Mouse (Mus musculus) heart, embryonic 13.5 days (tissue): ENCODE measurements around the gene Ncbp1. TPM values are rescaled to one million over a fixed set of nuclear protein-coding genes. Genes with fewer than 3 reads are reported as not detected.

Experiments used
- ATAC-seq: fragments of 200-750 bp; cut with Nextera tagmentation; 2 replicates; pipeline ENCODE4 v1.8.0; 2017; ENCODE audit warnings: moderate TSS enrichment; ENCODE audit not compliant: insufficient number of reproducible peaks, low FRiP score, low TSS enrichment; ENCODE audit errors: extremely low read depth
- H3K27ac ChIP-seq: fragments of 300-500 bp; sonication (generic); replicated peaks from 2 replicates; pipeline ENCODE4 v1.5.1; 2015; ENCODE audit warnings: moderate library complexity, mild to moderate bottlenecking, inconsistent platforms
- H3K27me3 ChIP-seq: fragments of 300-500 bp; sonication (generic); replicated peaks from 2 replicates; pipeline ENCODE4 v1.6.1; 2015; ENCODE audit warnings: mild to moderate bottlenecking, inconsistent platforms
- H3K36me3 ChIP-seq: fragments of 300-500 bp; sonication (generic); 2 replicates; pipeline ENCODE4 v1.6.1; 2015; ENCODE audit warnings: mild to moderate bottlenecking, inconsistent platforms
- H3K4me1 ChIP-seq: fragments of 300-500 bp; sonication (generic); 2 replicates; pipeline ENCODE4 v1.6.1; 2015; ENCODE audit warnings: inconsistent platforms
- H3K4me2 ChIP-seq: fragments of 300-500 bp; sonication (generic); 2 replicates; pipeline ENCODE4 v1.6.1; 2015; ENCODE audit warnings: inconsistent platforms, mild to moderate bottlenecking, moderate library complexity
- H3K4me3 ChIP-seq: fragments of 300-500 bp; sonication (generic); 2 replicates; pipeline ENCODE4 v1.5.1; 2015; ENCODE audit warnings: moderate library complexity, mild to moderate bottlenecking, inconsistent platforms
- H3K9ac ChIP-seq: fragments of 300-500 bp; sonication (generic); 2 replicates; pipeline ENCODE4 v1.6.1; 2015; ENCODE audit warnings: inconsistent platforms, mild to moderate bottlenecking, moderate library complexity
- H3K9me3 ChIP-seq: fragments of 300-500 bp; sonication (generic); 2 replicates; pipeline ENCODE4 v1.6.1; 2016; ENCODE audit warnings: inconsistent platforms
- WGBS: fragments of 180-500 bp; shearing (Covaris S2); methylation state at CpG from one replicate; pipeline ENCODE4 v1.1.7; 2015; ENCODE audit warnings: mixed read lengths; 5-methylcytosine and 5-hydroxymethylcytosine counted together
- polyA plus RNA-seq: library from polyadenylated mRNA; unstranded; fragments of >200 nt; fragmentation: Nextera tagmentation; extraction: Ambion mirVana; gene quantifications from 2 replicates; pipeline ENCODE4 v1.2.1, GENCODE M21; 2015

Ncbp1 gene
- polyA plus RNA-seq, 1 experiment from 2014 or later: 43.8 TPM

- no peak overlapping the region for H3K9ac ChIP-seq
- H3K4me3 ChIP-seq: no peak overlapping the region
- ATAC-seq: no peak
- no peak overlapping the region for H3K4me2 ChIP-seq
- no peaks in the 10 kb centered on the region for H3K9me3 ChIP-seq
- peak overlapping the region; percentile 36 for H3K27ac ChIP-seq
- 74% methylated on average over 10 of the region's 10 CpGs for WGBS
- H3K27me3 ChIP-seq: no peaks in the 10 kb centered on the region
- peaks cover 96% of the 10 kb centered on the region for H3K36me3 ChIP-seq
- H3K4me1 ChIP-seq: peaks cover 37% of the 10 kb centered on the region
These were observed 36.2 kb upstream of the Ncbp1 start for GRCm38 (mm10) chr4:46102078-46102769.

- Histone ChIP-seq H3K27ac (no peak overlapping the region), H3K4me3 (no peak overlapping the region), H3K9me3 (no peaks in the 10 kb centered on the region), H3K4me1 (peaks cover 9% of the 10 kb centered on the region), H3K4me2 (no peak overlapping the region), H3K9ac (no peak overlapping the region; the same call in 1 of the 2 replicates), H3K36me3 (peaks cover 98% of the 10 kb centered on the region), H3K27me3 (no peaks in the 10 kb centered on the region)
- whole genome bisulfite sequencing: 72% methylated on average over 8 of the region's 8 CpGs
- ATAC-seq: no peak
These were observed 28.3 kb upstream of the Ncbp1 start for GRCm38 (mm10) chr4:46110084-46110483.

GRCm38 (mm10) chr4:46111361-46111760, 27.1 kb upstream of the Ncbp1 start:
- H3K36me3 ChIP-seq: peaks cover 98% of the 10 kb centered on the region
- ATAC-seq: no peak
- 55% methylated on average over 3 of the region's 3 CpGs for WGBS
- H3K4me1 ChIP-seq: peaks cover 9% of the 10 kb centered on the region
- no peak overlapping the region for H3K9ac ChIP-seq
- no peaks in the 10 kb centered on the region for H3K9me3 ChIP-seq
- H3K27me3 ChIP-seq: no peaks in the 10 kb centered on the region
- H3K4me2 ChIP-seq: no peak overlapping the region
- no peak overlapping the region for H3K4me3 ChIP-seq
- no peak overlapping the region for H3K27ac ChIP-seq

GRCm38 (mm10) chr4:46115308-46115707, 23.1 kb upstream of the Ncbp1 start:
- ATAC-seq: no peak
- H3K4me1 ChIP-seq: peaks cover 5% of the 10 kb centered on the region; the same call in 1 of the 2 replicates
- no peak overlapping the region for H3K4me3 ChIP-seq
- no peaks in the 10 kb centered on the region for H3K27me3 ChIP-seq
- H3K9ac ChIP-seq: no peak overlapping the region
- H3K36me3 ChIP-seq: peaks cover 98% of the 10 kb centered on the region
- 67% methylated on average over 1 of the region's 1 CpGs for WGBS
- no peak overlapping the region for H3K27ac ChIP-seq
- H3K4me2 ChIP-seq: no peak overlapping the region
- H3K9me3 ChIP-seq: no peaks in the 10 kb centered on the region

GRCm38 (mm10) chr4:46116544-46117175, 21.8 kb upstream of the Ncbp1 start:
- Histone ChIP-seq H3K9me3 (no peaks in the 10 kb centered on the region), H3K4me2 (no peak overlapping the region), H3K4me3 (no peak overlapping the region), H3K9ac (no peak overlapping the region), H3K27me3 (no peaks in the 10 kb centered on the region), H3K4me1 (0 out of 2 replicates have a peak, but pooled peaks cover 4% of the 10 kb centered on the region), H3K27ac (peak overlapping the region; percentile 21), H3K36me3 (peaks cover 99% of the 10 kb centered on the region)
- 69% methylated on average over 10 of the region's 10 CpGs for WGBS
- no peak for ATAC-seq

- peaks cover 99% of the 10 kb centered on the region for H3K36me3 ChIP-seq
- no peak for ATAC-seq
- H3K27ac ChIP-seq: peak overlapping the region; percentile 21; the same call in 1 of the 2 replicates
- 88% methylated on average over 4 of the region's 4 CpGs for WGBS
- no peak overlapping the region for H3K4me3 ChIP-seq
- H3K9ac ChIP-seq: no peak overlapping the region
- H3K9me3 ChIP-seq: no peaks in the 10 kb centered on the region
- no peaks in the 10 kb centered on the region for H3K27me3 ChIP-seq
- 0 out of 2 replicates have a peak, but pooled peaks cover 4% of the 10 kb centered on the region for H3K4me1 ChIP-seq
- H3K4me2 ChIP-seq: no peak overlapping the region
These were observed 20.9 kb upstream of the Ncbp1 start for GRCm38 (mm10) chr4:46117536-46117935.

- 86% methylated on average over 14 of the region's 14 CpGs for WGBS
- Histone ChIP-seq H3K27ac (no peak overlapping the region), H3K4me3 (no peak overlapping the region), H3K36me3 (peaks cover 98% of the 10 kb centered on the region), H3K9me3 (no peaks in the 10 kb centered on the region), H3K9ac (no peak overlapping the region), H3K27me3 (no peaks in the 10 kb centered on the region), H3K4me1 (0 out of 2 replicates have a peak, but pooled peaks cover 4% of the 10 kb centered on the region), H3K4me2 (no peak overlapping the region)
- no peak for ATAC-seq
These were observed 18.8 kb upstream of the Ncbp1 start for GRCm38 (mm10) chr4:46119514-46120094.

- Histone ChIP-seq H3K4me3 (no peak overlapping the region), H3K36me3 (peaks cover 98% of the 10 kb centered on the region), H3K27ac (no peak overlapping the region), H3K4me1 (0 out of 2 replicates have a peak, but pooled peaks cover 4% of the 10 kb centered on the region), H3K9me3 (no peaks in the 10 kb centered on the region), H3K4me2 (no peak overlapping the region), H3K9ac (no peak overlapping the region), H3K27me3 (no peaks in the 10 kb centered on the region)
- WGBS: 77% methylated on average over 3 of the region's 3 CpGs
- ATAC-seq: no peak
These were observed 17.6 kb upstream of the Ncbp1 start for GRCm38 (mm10) chr4:46120767-46121166.

GRCm38 (mm10) chr4:46123358-46123757, 15.1 kb upstream of the Ncbp1 start:
- Histone ChIP-seq H3K4me3 (no peak overlapping the region), H3K27ac (no peak overlapping the region), H3K4me1 (no peaks in the 10 kb centered on the region), H3K9ac (no peak overlapping the region), H3K9me3 (no peaks in the 10 kb centered on the region), H3K27me3 (no peaks in the 10 kb centered on the region), H3K4me2 (no peak overlapping the region), H3K36me3 (peaks cover 93% of the 10 kb centered on the region)
- no peak for ATAC-seq
- WGBS: 92% methylated on average over 6 of the region's 6 CpGs

- peaks cover 3% of the 10 kb centered on the region; the same call in 1 of the 2 replicates for H3K9me3 ChIP-seq
- WGBS: 44% methylated on average over 2 of the region's 2 CpGs
- H3K9ac ChIP-seq: no peak overlapping the region
- peaks cover 93% of the 10 kb centered on the region for H3K36me3 ChIP-seq
- no peaks in the 10 kb centered on the region for H3K27me3 ChIP-seq
- no peaks in the 10 kb centered on the region for H3K4me1 ChIP-seq
- H3K27ac ChIP-seq: no peak overlapping the region
- no peak overlapping the region for H3K4me2 ChIP-seq
- ATAC-seq: no peak
- H3K4me3 ChIP-seq: no peak overlapping the region
These were observed 11.9 kb upstream of the Ncbp1 start for GRCm38 (mm10) chr4:46126541-46126940.

- H3K4me1 ChIP-seq: no peaks in the 10 kb centered on the region
- no peaks in the 10 kb centered on the region for H3K27me3 ChIP-seq
- 85% methylated on average over 8 of the region's 8 CpGs for WGBS
- peaks cover 3% of the 10 kb centered on the region; the same call in 1 of the 2 replicates for H3K9me3 ChIP-seq
- ATAC-seq: no peak
- H3K36me3 ChIP-seq: peaks cover 94% of the 10 kb centered on the region
- H3K9ac ChIP-seq: no peak overlapping the region
- no peak overlapping the region for H3K4me3 ChIP-seq
- H3K4me2 ChIP-seq: no peak overlapping the region
- no peak overlapping the region for H3K27ac ChIP-seq
These were observed 9.0 kb upstream of the Ncbp1 start for GRCm38 (mm10) chr4:46129311-46130004.
